Mouse (Mus musculus) neural tube, embryonic 12.5 days (tissue): ENCODE data around the gene Stfa1. TPM values are rescaled to one million over a fixed set of nuclear protein-coding genes. Genes with fewer than 3 reads are reported as not detected.
"Not testable (repeated sequence)": the region's sequence is repeated elsewhere in the genome, so short reads cannot be mapped to it uniquely, and the experiment has no call there.

ENCODE experiments used
- ATAC-seq: fragments of 200-750 bp; cut with Nextera tagmentation; 2 replicates; pipeline ENCODE4 v1.8.0; 2017; ENCODE audit warnings: low read depth, mild to moderate bottlenecking, moderate TSS enrichment, moderate library complexity; ENCODE audit not compliant: low FRiP score
- H3K27ac ChIP-seq: fragments of 300-500 bp; sonication (generic); 2 replicates; pipeline ENCODE4 v1.5.1; 2016
- H3K27me3 ChIP-seq: fragments of 300-500 bp; sonication (generic); replicated peaks from 2 replicates; pipeline ENCODE4 v1.6.1; 2016; ENCODE audit warnings: mild to moderate bottlenecking
- H3K36me3 ChIP-seq: fragments of 300-500 bp; sonication (generic); 2 replicates; pipeline ENCODE4 v1.6.1; 2016; ENCODE audit warnings: mild to moderate bottlenecking
- H3K4me1 ChIP-seq: fragments of 300-500 bp; sonication (generic); 2 replicates; pipeline ENCODE4 v1.6.1; 2016
- H3K4me2 ChIP-seq: fragments of 300-500 bp; sonication (generic); replicated peaks from 2 replicates; pipeline ENCODE4 v1.6.1; 2016; ENCODE audit warnings: mild to moderate bottlenecking
- H3K4me3 ChIP-seq: fragments of 300-500 bp; sonication (generic); 2 replicates; pipeline ENCODE4 v1.5.1; 2016
- H3K9ac ChIP-seq: fragments of 300-500 bp; sonication (generic); 2 replicates; pipeline ENCODE4 v1.6.1; 2016; ENCODE audit warnings: mild to moderate bottlenecking
- H3K9me3 ChIP-seq: fragments of 300-500 bp; sonication (generic); 2 replicates; pipeline ENCODE4 v1.6.1; 2016; ENCODE audit warnings: mild to moderate bottlenecking
- WGBS: fragments of 180-500 bp; shearing (Covaris S2); methylation state at CpG from one replicate; pipeline ENCODE4 v1.1.7; 2016; 5-methylcytosine and 5-hydroxymethylcytosine counted together
- polyA plus RNA-seq: library from polyadenylated mRNA; unstranded; fragments of >200 nt; fragmentation: Nextera tagmentation; extraction: Ambion mirVana; gene quantifications from 2 replicates; pipeline ENCODE4 v1.2.1, GENCODE M21; 2016

The Stfa1 gene
- 6.2 and 6.6 TPM in 2 replicates for polyA plus RNA-seq

- H3K9ac ChIP-seq, ATAC-seq, H3K36me3 ChIP-seq, H3K27me3 ChIP-seq, H3K4me3 ChIP-seq, H3K4me2 ChIP-seq, H3K4me1 ChIP-seq, H3K27ac ChIP-seq, H3K9me3 ChIP-seq: not testable (repeated sequence)
- 86% methylated on average over 4 of the region's 4 CpGs for WGBS
These were observed at the start of gene Stfa1 for GRCm38 (mm10) chr16:36276796-36277195. Stfa1 (plus strand) TSS chr16:36276951.

- not testable (repeated sequence) for H3K27ac ChIP-seq, H3K4me1 ChIP-seq, H3K36me3 ChIP-seq, ATAC-seq, H3K9me3 ChIP-seq, H3K9ac ChIP-seq, H3K4me3 ChIP-seq, H3K4me2 ChIP-seq, H3K27me3 ChIP-seq
These were observed 16.2 kb upstream of the Stfa1 start for GRCm38 (mm10) chr16:36260585-36260984.

DNA sequence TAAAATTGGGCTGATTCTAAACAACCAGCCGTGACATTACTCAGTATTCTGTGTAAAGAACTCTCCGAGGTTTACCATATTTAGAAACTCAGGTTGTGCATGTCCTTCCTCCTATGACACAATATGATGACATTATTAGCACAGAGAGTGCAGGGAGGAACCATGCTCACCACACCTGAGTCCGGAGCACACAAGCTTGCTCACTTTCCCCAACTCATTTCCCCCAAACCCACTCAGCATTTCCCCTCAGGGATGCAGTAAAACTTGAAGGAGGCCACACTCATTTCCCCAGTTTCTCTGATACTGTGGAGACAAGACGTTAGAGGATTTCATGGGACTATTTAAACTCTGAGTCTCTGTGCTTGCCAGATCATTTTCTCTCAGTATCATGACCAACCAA is 12.4 kb downstream of the Stfa1 start:
- H3K4me1 ChIP-seq = no peaks in the 10 kb centered on the region
- WGBS = 87% methylated on average over 4 of the region's 4 CpGs
- H3K27me3 ChIP-seq = no peaks in the 10 kb centered on the region
- H3K9ac ChIP-seq = no peak overlapping the region
- H3K9me3 ChIP-seq = no peaks in the 10 kb centered on the region
- H3K4me3 ChIP-seq = no peak overlapping the region
- H3K27ac ChIP-seq = no peak overlapping the region
- no peak overlapping the region for H3K4me2 ChIP-seq
- ATAC-seq = no peak
- no peaks in the 10 kb centered on the region for H3K36me3 ChIP-seq

DNA sequence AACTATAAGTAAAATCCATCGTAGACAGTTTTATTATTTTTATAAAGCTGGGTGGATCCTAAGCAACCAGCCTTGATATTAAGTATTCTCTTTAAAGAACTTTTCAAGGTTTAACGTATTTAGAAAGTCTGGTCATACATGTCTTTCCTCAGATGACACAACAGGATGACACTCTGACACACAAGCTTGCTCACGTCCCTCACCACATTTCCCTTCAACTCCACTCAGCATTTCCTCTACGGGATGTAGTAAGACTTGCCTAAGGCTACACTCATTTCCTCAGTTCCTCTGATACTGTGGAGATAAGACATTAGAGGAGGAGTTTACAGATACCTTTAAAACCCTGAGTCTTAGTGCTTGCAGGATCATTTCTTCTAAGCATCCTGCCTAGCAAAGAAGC is 30.9 kb downstream of the Stfa1 start:
- Histone ChIP-seq H3K9ac (no peak overlapping the region), H3K27me3 (no peaks in the 10 kb centered on the region), H3K36me3 (no peaks in the 10 kb centered on the region), H3K4me2 (no peak overlapping the region), H3K4me1 (no peaks in the 10 kb centered on the region), H3K27ac (no peak overlapping the region), H3K4me3 (no peak overlapping the region), H3K9me3 (no peaks in the 10 kb centered on the region)
- ATAC-seq = no peak
- WGBS = 81% methylated on average over 4 of the region's 4 CpGs

DNA sequence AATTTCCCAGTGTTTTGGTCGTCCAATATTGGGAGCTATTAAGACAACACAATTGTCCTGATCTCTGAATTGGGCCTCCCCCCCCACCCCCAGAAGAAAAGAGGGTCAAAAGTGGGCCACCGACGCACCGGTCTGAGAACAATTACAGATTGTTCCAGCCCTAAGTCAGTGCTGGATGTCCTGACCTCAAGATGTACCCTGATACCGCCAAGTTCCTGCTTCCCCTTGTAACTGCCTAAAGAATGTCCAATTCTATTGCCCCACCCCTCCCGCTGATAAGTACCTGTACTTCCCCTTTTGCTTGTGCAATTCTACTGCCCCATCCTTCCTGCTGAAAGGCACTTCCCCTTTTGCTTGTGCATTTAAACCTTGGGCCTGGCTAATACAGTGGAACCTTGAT is 39.4 kb downstream of the Stfa1 start:
- H3K27ac ChIP-seq, H3K9me3 ChIP-seq, H3K4me2 ChIP-seq, H3K9ac ChIP-seq, ATAC-seq, H3K4me1 ChIP-seq, H3K4me3 ChIP-seq, H3K27me3 ChIP-seq, H3K36me3 ChIP-seq: not testable (repeated sequence)
- WGBS = 73% methylated on average over 6 of the region's 6 CpGs

GRCm38 (mm10) chr16:36319286-36319685 is 42.5 kb downstream of the Stfa1 start:
- H3K4me3 ChIP-seq = no peak overlapping the region
- H3K4me2 ChIP-seq = no peak overlapping the region
- no peak overlapping the region for H3K27ac ChIP-seq
- H3K4me1 ChIP-seq = no peaks in the 10 kb centered on the region
- H3K27me3 ChIP-seq = no peaks in the 10 kb centered on the region
- no peaks in the 10 kb centered on the region for H3K9me3 ChIP-seq
- H3K9ac ChIP-seq = no peak overlapping the region
- no peaks in the 10 kb centered on the region for H3K36me3 ChIP-seq
- ATAC-seq = no peak

- Histone ChIP-seq H3K9me3 (no peaks in the 10 kb centered on the region), H3K4me3 (no peak within 1 kb of the TSS), H3K4me1 (no peaks in the 10 kb centered on the region), H3K4me2 (no peak within 1 kb of the TSS), H3K27ac (no peak within 1 kb of the TSS), H3K36me3 (no peaks in the 10 kb centered on the region), H3K9ac (no peak within 1 kb of the TSS), H3K27me3 (no peaks in the 10 kb centered on the region)
- 85% methylated on average over 3 of the region's 3 CpGs for WGBS
- no peak for ATAC-seq
These were observed 57.5 kb downstream of the Stfa1 start, which contains the start of gene BC117090 for GRCm38 (mm10) chr16:36334232-36334631. BC117090 (minus strand) TSS chr16:36334332.

Other genes starting within 250 kb of the Stfa1 start
- gene Wdr5b, start 235.8 kb upstream of the Stfa1 start, polyA plus RNA-seq = 11.2 and 11.5 TPM in 2 replicates
- 162 and 187 TPM in 2 replicates for gene Fam162a, start 205.4 kb upstream of the Stfa1 start, polyA plus RNA-seq
- gene Ccdc58, start 205.3 kb upstream of the Stfa1 start, polyA plus RNA-seq = 47.7 and 64.5 TPM in 2 replicates
- gene Csta1, start 145.7 kb upstream of the Stfa1 start, polyA plus RNA-seq = 0.06 TPM in 1 of 2 replicates, not detected in the other
- 1.5 TPM in 1 of 2 replicates, not detected in the other for gene Stfa2l1, start 120.1 kb upstream of the Stfa1 start, polyA plus RNA-seq
- 1.5 and 2.6 TPM in 2 replicates for gene Gm5483, start 92.7 kb upstream of the Stfa1 start, polyA plus RNA-seq
- gene Gm5416, start 66.5 kb upstream of the Stfa1 start, polyA plus RNA-seq = not detected in 2 replicates
- not detected in 2 replicates for gene 2010005H15Rik, start 55.5 kb upstream of the Stfa1 start, polyA plus RNA-seq
- gene BC117090, start 57.4 kb downstream of the Stfa1 start, polyA plus RNA-seq = not detected in 2 replicates
- gene BC100530, start 90.8 kb downstream of the Stfa1 start, polyA plus RNA-seq = 4.5 and 5.9 TPM in 2 replicates
- gene Stfa2, start 131.5 kb downstream of the Stfa1 start, polyA plus RNA-seq = 0.79 and 0.98 TPM in 2 replicates
- gene Stfa3, start 178.4 kb downstream of the Stfa1 start, polyA plus RNA-seq = 0.78 and 1.1 TPM in 2 replicates